Mouse (Mus musculus): ENCODE results near the gene Ccdc171.

DNA sequence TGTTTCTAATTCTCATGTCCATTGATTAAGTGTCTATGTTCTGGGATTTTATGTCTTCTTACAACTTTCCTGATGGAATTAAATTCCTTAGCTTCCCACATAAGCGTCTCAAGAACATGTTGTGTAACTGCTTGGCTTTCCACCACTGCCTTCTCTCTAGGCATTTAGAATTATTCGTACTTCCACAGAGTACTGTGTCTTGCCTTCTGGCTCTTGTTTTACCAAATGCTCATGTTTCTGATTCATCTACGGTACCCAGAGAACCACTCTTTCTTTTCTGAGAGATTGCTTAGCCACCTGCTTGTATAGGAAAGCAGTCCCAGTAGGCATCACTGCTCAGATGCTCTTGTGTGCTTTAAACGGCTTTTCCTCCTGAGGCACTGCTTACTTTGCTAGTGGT lies 151.1 kb downstream of the Ccdc171 start:
- TF ChIP-seq CTCF (IDR thresholded peaks at IDR 0.05; ENCODE audit: borderline replicate concordance, control insufficient read depth, extremely low read depth, insufficient read depth, low read length, poor library complexity) = no peak
- no peak for TF ChIP-seq POLR2A (IDR thresholded peaks at IDR 0.05; ENCODE audit: control insufficient read depth, extremely low read depth, insufficient read depth, low read length, poor library complexity)
